In genomic region chr5:28500792-28501439, GRCm38 (mm10) we compare ENCODE assay signal across 12 mouse cellular contexts. TPM values are rescaled to one million over a fixed set of nuclear protein-coding genes. Genes with fewer than 3 reads are reported as not detected.
DNase-seq lines count a peak whose midpoint lies in the region; ATAC-seq lines count a peak whose summit lies in the region.
"Had no signal": no experiment of that assay in that cellular context is flagged by ENCODE, and none has a peak within 500 bp of the region (broad histone marks: within the 10 kb centered on the region; RNA-seq: fewer than 3 reads in every experiment).

No protein-coding gene starts in this region.

- H3K4me2 ChIP-seq in lung, embryonic 15.5 days: no peak overlapping the region
- no peak overlapping the region for H3K4me2 ChIP-seq in forebrain, embryonic 14.5 days (ENCODE audit: low read length)
- H3K4me2 ChIP-seq: midbrain, embryonic 11.5 days had no signal

- H3K36me3 ChIP-seq in lung, embryonic 15.5 days: no peaks in the 10 kb centered on the region
- no peaks in the 10 kb centered on the region for H3K36me3 ChIP-seq in forebrain, embryonic 14.5 days (ENCODE audit: control insufficient read depth, insufficient read depth, low read length)
- H3K36me3 ChIP-seq: embryonic facial prominence, embryonic 10.5 days had no signal

- DNase-seq in kidney, adult 18-20 months: peak; percentile 82
- DNase-seq in kidney, postnatal 14 days: peak; percentile 92
- DNase-seq in urinary bladder, adult 2 months (ENCODE audit: low spot score): peak; percentile 40
- DNase-seq in forebrain, embryonic 14.5 days (ENCODE audit: low spot score): no peak
- no peak for DNase-seq in left cerebral cortex, adult 8-10 months (ENCODE audit: low spot score in 2 of 2)

- H3K9ac ChIP-seq in lung, embryonic 15.5 days: no peak overlapping the region
- no peak overlapping the region for H3K9ac ChIP-seq in forebrain, embryonic 14.5 days (ENCODE audit: low read length)

- no peak overlapping the region for H3K4me3 ChIP-seq in lung, embryonic 15.5 days
- H3K4me3 ChIP-seq in forebrain, embryonic 14.5 days (ENCODE audit: low read depth, low read length): no peak overlapping the region
- H3K4me3 ChIP-seq: embryonic facial prominence, embryonic 10.5 days; layer of hippocampus, adult 2 months had no signal

- ATAC-seq in lung, embryonic 15.5 days (ENCODE audit: borderline replicate concordance, extremely low read depth, low FRiP score, low TSS enrichment): peak; percentile 90
- ATAC-seq in megakaryocyte-erythroid progenitor cell, adult 5-6 weeks (replicated peaks; ENCODE audit: low FRiP score, low TSS enrichment, poor library complexity, severe bottlenecking): no peak
- no peak for ATAC-seq in forebrain, embryonic 14.5 days

- H3K27me3 ChIP-seq in lung, embryonic 15.5 days: no peaks in the 10 kb centered on the region
- H3K27me3 ChIP-seq in forebrain, embryonic 14.5 days (replicated peaks; ENCODE audit: control insufficient read depth, insufficient read depth, low read length): no peaks in the 10 kb centered on the region

- H3K4me1 ChIP-seq in lung, embryonic 15.5 days: peaks cover 20% of the 10 kb centered on the region
- H3K4me1 ChIP-seq in forebrain, embryonic 14.5 days (ENCODE audit: control insufficient read depth, insufficient read depth, low read length): no peaks in the 10 kb centered on the region
- H3K4me1 ChIP-seq: embryonic facial prominence, embryonic 10.5 days had no signal

- no peaks in the 10 kb centered on the region for H3K9me3 ChIP-seq in lung, embryonic 15.5 days
- H3K9me3 ChIP-seq in forebrain, embryonic 14.5 days (replicated peaks; ENCODE audit: control insufficient read depth, low read length): no peaks in the 10 kb centered on the region
- H3K9me3 ChIP-seq: embryonic facial prominence, embryonic 10.5 days had no signal

- H3K27ac ChIP-seq in lung, embryonic 15.5 days: peak overlapping the region; percentile 89
- H3K27ac ChIP-seq in forebrain, embryonic 14.5 days (ENCODE audit: low read depth, low read length): no peak overlapping the region
- H3K27ac ChIP-seq: embryonic facial prominence, embryonic 10.5 days; layer of hippocampus, adult 2 months had no signal

- WGBS in lung, embryonic 15.5 days: 36% methylated on average over 4 of the region's 4 CpGs
- 79% methylated on average over 4 of the region's 4 CpGs for WGBS in forebrain, embryonic 14.5 days

RNA-seq across cellular contexts. Expression of gene Shh, which starts 33.9 kb away (rescaled TPM):
- 12.0 and 12.6 TPM in 2 replicates for polyA plus RNA-seq in lung, embryonic 15.5 days (2015; fragmentation: Nextera tagmentation; extraction: Ambion mirVana)
- 68.3 and 70.7 TPM in 2 replicates for polyA plus RNA-seq in urinary bladder, adult 2 months (2012; rRNA removed)
- total RNA-seq in megakaryocyte-erythroid progenitor cell, adult 5-6 weeks (2014; fragmentation: Nextera tagmentation): not detected in 2 replicates
- total RNA-seq in megakaryocyte-erythroid progenitor cell, adult 5-6 weeks (2017): not detected in 2 replicates
- 0.70 and 0.84 TPM in 2 replicates for polyA plus RNA-seq in forebrain, embryonic 14.5 days (2014; fragmentation: Nextera tagmentation; extraction: Ambion mirVana)
- 1 to 10 TPM; 2.9 to 4.3 (median 3.3) TPM for total RNA-seq in left cerebral cortex, adult 8-10 months (2022)
- total RNA-seq: MEL had no signal
- polyA plus RNA-seq: heart, embryonic 14.5 days had no signal

Comparison
In these comparisons a context has a peak if more than half of its experiments do, and no peak if none do; other contexts are left out.
1. DNase-seq: peak in kidney, adult 18-20 months (single experiment), kidney, postnatal 14 days (single experiment) and urinary bladder, adult 2 months (single experiment); none in forebrain, embryonic 14.5 days (single experiment) and left cerebral cortex, adult 8-10 months (0 of 2).